Mouse (Mus musculus): ENCODE data around the gene Rars. TPM values are rescaled to one million over a fixed set of nuclear protein-coding genes. Genes with fewer than 3 reads are reported as not detected.
"Not testable (repeated sequence)": the region's sequence is repeated elsewhere in the genome, so short reads cannot be mapped to it uniquely, and the experiment has no call there.

Gene Rars
- polyA plus RNA-seq, 1 experiment: 0.72 TPM

- H3K36me3 ChIP-seq (ENCODE audit: control insufficient read depth): peaks cover 97% of the 10 kb centered on the region
- no peak overlapping the region for H3K4me3 ChIP-seq (replicated peaks)
Measured at GRCm38 (mm10) chr11:35816316-35816715, 18.0 kb downstream of the Rars start.

DNA sequence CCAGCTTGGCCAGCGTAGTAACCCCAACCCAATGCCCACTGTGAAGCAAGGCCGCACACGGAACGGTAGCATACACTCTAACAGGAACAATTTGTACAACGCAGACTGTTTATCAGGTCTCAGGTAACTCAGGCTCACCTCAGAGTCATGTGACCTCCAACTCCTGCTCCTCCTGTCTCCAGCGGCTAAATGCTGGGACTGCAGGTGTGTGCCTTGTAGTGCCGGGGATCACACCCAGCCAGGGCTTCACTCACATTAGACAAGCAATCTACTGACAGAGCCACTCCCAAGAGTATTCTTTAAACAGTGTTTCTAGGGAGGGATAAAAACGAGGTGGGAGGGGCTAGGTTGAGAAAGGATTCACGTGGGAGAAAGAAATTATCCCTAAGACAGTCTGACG lies 22.8 kb downstream of the Rars start:
- Histone ChIP-seq H3K9me3 (ENCODE audit: control insufficient read depth, low read length) (no peaks in the 10 kb centered on the region), H3K4me3 (replicated peaks) (no peak overlapping the region), H3K4me1 (ENCODE audit: control insufficient read depth) (no peaks in the 10 kb centered on the region), H3K36me3 (ENCODE audit: control insufficient read depth) (peaks cover 98% of the 10 kb centered on the region), H3K27me3 (ENCODE audit: control insufficient read depth) (no peaks in the 10 kb centered on the region)
- TF ChIP-seq GATA1 (IDR thresholded peaks at IDR 0.05; ENCODE audit: low read length): no peak
- no peak for TF ChIP-seq TAL1 (IDR thresholded peaks at IDR 0.05; ENCODE audit: low read length)

More at GRCm38 (mm10) chr11:35816316-35816715, 18.0 kb downstream of the Rars start:
- TF ChIP-seq GATA1 (IDR thresholded peaks at IDR 0.05; ENCODE audit: low read length) (no peak), TAL1 (IDR thresholded peaks at IDR 0.05; ENCODE audit: low read length) (no peak)
- H3K4me1 ChIP-seq (ENCODE audit: control insufficient read depth): no peaks in the 10 kb centered on the region
- no peaks in the 10 kb centered on the region for H3K27me3 ChIP-seq (ENCODE audit: control insufficient read depth)
- no peaks in the 10 kb centered on the region for H3K9me3 ChIP-seq (ENCODE audit: control insufficient read depth, low read length)

DNA sequence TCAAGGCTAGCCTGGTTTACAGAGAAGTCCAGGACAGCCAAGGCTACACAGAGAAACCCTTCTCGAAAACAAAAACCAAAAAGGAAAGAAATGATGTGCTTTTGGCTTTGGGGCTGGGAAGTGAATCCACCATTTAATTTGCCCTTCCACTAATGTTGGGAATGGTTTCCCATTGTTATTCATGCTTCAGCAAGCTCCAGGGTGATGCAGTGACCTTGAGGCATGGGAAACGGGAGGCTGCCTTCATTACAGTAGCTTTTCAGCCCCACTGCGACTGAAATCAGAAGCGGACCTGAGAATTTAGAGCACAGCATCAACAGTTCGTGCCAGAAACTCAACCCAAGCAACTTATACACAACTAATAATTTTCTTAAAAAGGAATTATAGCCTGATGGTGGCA lies 33.0 kb downstream of the Rars start:
- H3K4me3 ChIP-seq (replicated peaks): no peak overlapping the region
- H3K4me1 ChIP-seq (ENCODE audit: control insufficient read depth): no peaks in the 10 kb centered on the region; the same call in 1 of the 2 replicates
- H3K27me3 ChIP-seq (ENCODE audit: control insufficient read depth): peaks cover 47% of the 10 kb centered on the region
- H3K9me3 ChIP-seq (ENCODE audit: control insufficient read depth, low read length): peaks cover 9% of the 10 kb centered on the region
- H3K36me3 ChIP-seq (ENCODE audit: control insufficient read depth): peaks cover 3% of the 10 kb centered on the region; the same call in 1 of the 2 replicates
- TF ChIP-seq TAL1 (IDR thresholded peaks at IDR 0.05; ENCODE audit: low read length) (no peak), GATA1 (IDR thresholded peaks at IDR 0.05; ENCODE audit: low read length) (no peak)

DNA sequence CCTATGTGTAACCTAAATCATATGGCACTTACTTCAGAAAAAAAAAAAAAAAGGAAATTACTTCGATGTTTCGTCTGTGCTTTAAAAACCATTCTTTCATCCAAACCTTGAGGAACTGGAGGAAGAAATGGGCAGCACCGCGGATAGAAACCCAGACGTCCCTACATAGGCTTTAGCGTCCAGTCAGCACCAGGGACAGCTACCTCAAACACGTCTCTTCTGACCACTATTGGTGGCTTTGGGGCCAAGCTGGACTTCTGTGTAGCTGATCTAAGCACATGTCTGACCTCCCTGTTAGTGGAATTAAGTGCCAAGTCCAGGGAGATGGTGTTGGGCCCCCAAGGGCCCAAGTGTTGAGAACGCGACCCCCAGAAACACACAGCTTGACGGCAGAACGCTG lies 35.4 kb downstream of the Rars start, which contains the start of gene Fbll1:
TSS of gene Fbll1 (minus strand) at position 11 of the 400 bp plus-strand sequence.
- TF ChIP-seq GATA1 (IDR thresholded peaks at IDR 0.05; ENCODE audit: low read length) (no peak), TAL1 (IDR thresholded peaks at IDR 0.05; ENCODE audit: low read length) (no peak)
- no peaks in the 10 kb centered on the region; the same call in 1 of the 2 replicates for H3K4me1 ChIP-seq (ENCODE audit: control insufficient read depth)
- H3K9me3 ChIP-seq (ENCODE audit: control insufficient read depth, low read length): peaks cover 9% of the 10 kb centered on the region
- H3K4me3 ChIP-seq (replicated peaks): no peak within 1 kb of the TSS
- no peaks in the 10 kb centered on the region for H3K36me3 ChIP-seq (ENCODE audit: control insufficient read depth)
- peaks cover 59% of the 10 kb centered on the region for H3K27me3 ChIP-seq (ENCODE audit: control insufficient read depth)

GRCm38 (mm10) chr11:35798495-35798820 lies 35.8 kb downstream of the Rars start:
- H3K27me3 ChIP-seq (ENCODE audit: control insufficient read depth): peaks cover 59% of the 10 kb centered on the region
- H3K4me3 ChIP-seq (replicated peaks): no peak overlapping the region
- H3K9me3 ChIP-seq (ENCODE audit: control insufficient read depth, low read length): peaks cover 9% of the 10 kb centered on the region

DNA sequence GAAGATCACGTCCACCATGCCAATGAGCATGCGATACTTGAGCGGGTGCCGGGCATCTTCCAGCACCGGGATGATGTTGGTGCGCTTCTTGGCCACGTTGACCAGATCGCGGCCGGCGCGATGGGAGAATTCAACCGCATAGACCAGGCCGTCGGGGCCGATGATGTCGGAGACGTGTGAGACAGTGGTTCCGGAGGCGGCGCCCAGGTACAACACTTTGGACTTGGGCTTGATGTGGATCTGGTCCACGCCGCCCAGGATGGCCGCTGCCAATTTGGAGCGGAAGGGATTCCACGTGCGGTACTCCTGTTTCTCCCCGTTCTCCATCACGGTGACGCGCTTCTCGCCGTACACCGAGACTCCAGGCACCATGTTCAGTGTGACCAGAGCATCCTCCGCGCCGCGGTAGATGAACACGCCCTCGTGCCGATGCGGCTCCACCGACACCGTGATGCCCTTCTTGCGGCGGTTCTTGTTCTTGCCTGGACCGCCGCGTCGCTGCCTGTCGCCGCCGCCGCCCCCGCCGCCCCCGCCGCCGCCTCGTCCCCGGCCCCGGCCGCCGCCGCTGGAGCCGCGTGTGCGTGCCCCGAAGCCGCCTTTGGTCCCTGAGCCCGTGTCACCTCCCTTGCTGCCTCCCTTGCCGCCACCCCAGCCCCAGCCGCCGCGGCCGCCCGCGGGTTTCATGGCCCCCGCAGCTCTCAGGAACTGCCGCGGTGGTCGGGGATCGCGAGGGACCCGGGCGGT lies 36.4 kb downstream of the Rars start:
- no peak overlapping the region for H3K4me3 ChIP-seq (replicated peaks)
- TF ChIP-seq GATA1 (IDR thresholded peaks at IDR 0.05; ENCODE audit: low read length): no peak
- TF ChIP-seq TAL1 (IDR thresholded peaks at IDR 0.05; ENCODE audit: low read length): no peak
- peaks cover 59% of the 10 kb centered on the region for H3K27me3 ChIP-seq (ENCODE audit: control insufficient read depth)
- H3K36me3 ChIP-seq (ENCODE audit: control insufficient read depth): no peaks in the 10 kb centered on the region
- H3K4me1 ChIP-seq (ENCODE audit: control insufficient read depth): no peaks in the 10 kb centered on the region; the same call in 1 of the 2 replicates
- H3K9me3 ChIP-seq (ENCODE audit: control insufficient read depth, low read length): peaks cover 9% of the 10 kb centered on the region

More at GRCm38 (mm10) chr11:35798495-35798820, 35.8 kb downstream of the Rars start:
- TF ChIP-seq TAL1 (IDR thresholded peaks at IDR 0.05; ENCODE audit: low read length) (no peak), GATA1 (IDR thresholded peaks at IDR 0.05; ENCODE audit: low read length) (no peak)
- H3K4me1 ChIP-seq (ENCODE audit: control insufficient read depth): no peaks in the 10 kb centered on the region; the same call in 1 of the 2 replicates
- H3K36me3 ChIP-seq (ENCODE audit: control insufficient read depth): no peaks in the 10 kb centered on the region

DNA sequence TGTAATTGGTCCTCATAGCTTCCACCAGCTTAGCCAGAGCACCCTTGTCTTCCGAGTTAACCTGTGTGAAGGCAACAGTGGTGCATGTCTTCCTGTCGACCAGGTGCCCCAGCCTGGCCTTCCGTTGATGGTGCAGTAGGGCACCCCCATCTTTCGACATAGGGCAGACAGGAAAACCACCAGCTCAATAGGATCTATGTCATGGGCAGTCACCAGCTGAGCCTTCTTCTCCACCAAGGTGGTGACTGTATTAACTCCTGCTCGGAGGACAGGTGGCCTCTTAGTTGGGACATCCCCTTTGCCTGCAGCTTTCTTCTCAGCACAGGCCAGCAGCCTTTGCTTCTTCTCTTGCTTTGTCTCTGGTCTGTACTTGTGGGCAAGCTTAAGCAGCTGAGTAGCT lies 41.5 kb downstream of the Rars start:
- not testable (repeated sequence) for H3K4me3 ChIP-seq (replicated peaks); H3K4me1 ChIP-seq (ENCODE audit: control insufficient read depth); H3K9me3 ChIP-seq (ENCODE audit: control insufficient read depth, low read length)
- Histone ChIP-seq H3K36me3 (ENCODE audit: control insufficient read depth) (peaks cover 14% of the 10 kb centered on the region), H3K27me3 (ENCODE audit: control insufficient read depth) (peaks cover 26% of the 10 kb centered on the region)

DNA sequence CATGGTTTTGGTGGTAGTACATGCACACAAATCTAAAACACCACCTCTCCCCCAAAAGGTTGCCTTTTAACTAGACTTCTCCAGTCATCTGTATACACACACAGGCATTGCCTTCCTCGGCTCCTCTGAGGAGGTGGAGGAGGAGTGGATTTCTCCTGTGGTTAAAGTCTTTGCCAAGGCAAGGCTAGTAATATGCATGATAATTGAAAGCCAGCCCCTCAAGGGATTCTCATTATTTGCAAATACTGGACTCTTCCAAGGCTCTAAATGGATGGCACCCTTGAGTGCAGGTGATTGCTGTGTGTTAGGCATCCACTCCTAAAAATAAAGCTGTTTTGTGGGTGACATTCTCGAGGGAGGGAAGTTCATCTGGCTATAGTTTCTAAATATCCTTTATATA lies 45.9 kb downstream of the Rars start:
- TF ChIP-seq GATA1 (IDR thresholded peaks at IDR 0.05; ENCODE audit: low read length) (no peak), TAL1 (IDR thresholded peaks at IDR 0.05; ENCODE audit: low read length) (no peak)
- Histone ChIP-seq H3K4me3 (replicated peaks) (no peak overlapping the region), H3K9me3 (ENCODE audit: control insufficient read depth, low read length) (no peaks in the 10 kb centered on the region; the same call in 1 of the 2 replicates), H3K27me3 (ENCODE audit: control insufficient read depth) (no peaks in the 10 kb centered on the region), H3K4me1 (ENCODE audit: control insufficient read depth) (no peaks in the 10 kb centered on the region), H3K36me3 (ENCODE audit: control insufficient read depth) (peaks cover 40% of the 10 kb centered on the region)

GRCm38 (mm10) chr11:35784537-35784936 lies 49.8 kb downstream of the Rars start:
- H3K27me3 ChIP-seq (ENCODE audit: control insufficient read depth): no peaks in the 10 kb centered on the region
- no peak overlapping the region for H3K4me3 ChIP-seq (replicated peaks)
- TF ChIP-seq GATA1 (IDR thresholded peaks at IDR 0.05; ENCODE audit: low read length): no peak
- TF ChIP-seq TAL1 (IDR thresholded peaks at IDR 0.05; ENCODE audit: low read length): no peak
- no peaks in the 10 kb centered on the region; the same call in 1 of the 2 replicates for H3K9me3 ChIP-seq (ENCODE audit: control insufficient read depth, low read length)
- H3K4me1 ChIP-seq (ENCODE audit: control insufficient read depth): no peaks in the 10 kb centered on the region
- H3K36me3 ChIP-seq (ENCODE audit: control insufficient read depth): peaks cover 58% of the 10 kb centered on the region
